Mouse (Mus musculus): ENCODE measurements at regions not wholly inside any gene's neighbourhood (a gene's known extent, or its start where the extent isn't known, plus 50 kb on each side); places are given as distances from the start of the nearest gene placed in this dataset.

GRCm38 (mm10) chr9:22937686-22938391, 285.0 kb upstream of the Bmper start:
- DNase-seq (ENCODE audit: low spot score): no peak

- no peak for DNase-seq (ENCODE audit: low spot score)
These were observed 277.9 kb upstream of the Bmper start for GRCm38 (mm10) chr9:22944992-22945391.

- peak; percentile 64 for DNase-seq (ENCODE audit: low spot score)
These were observed 277.4 kb upstream of the Bmper start for GRCm38 (mm10) chr9:22945426-22945955.

GRCm38 (mm10) chr9:22952571-22953442, 270.1 kb upstream of the Bmper start:
- DNase-seq (ENCODE audit: low spot score): no peak

GRCm38 (mm10) chr9:22962269-22962815, 260.5 kb upstream of the Bmper start:
- DNase-seq (ENCODE audit: low spot score): no peak

- no peak for DNase-seq (ENCODE audit: low spot score)
These were observed 251.6 kb upstream of the Bmper start for GRCm38 (mm10) chr9:22971312-22971711.

- DNase-seq (ENCODE audit: low spot score): no peak
These were observed 246.1 kb upstream of the Bmper start for GRCm38 (mm10) chr9:22976748-22977147.

- DNase-seq (ENCODE audit: low spot score): no peak
These were observed 243.2 kb upstream of the Bmper start for GRCm38 (mm10) chr9:22979627-22980026.

GRCm38 (mm10) chr9:22989508-22989907, 233.4 kb upstream of the Bmper start:
- no peak for DNase-seq (ENCODE audit: low spot score)

- no peak for DNase-seq (ENCODE audit: low spot score)
These were observed 229.3 kb upstream of the Bmper start for GRCm38 (mm10) chr9:22993531-22993930.

- DNase-seq (ENCODE audit: low spot score): no peak
These were observed 227.3 kb upstream of the Bmper start for GRCm38 (mm10) chr9:22995564-22995963.

- no peak for DNase-seq (ENCODE audit: low spot score)
These were observed 224.6 kb upstream of the Bmper start for GRCm38 (mm10) chr9:22998306-22998705.

- DNase-seq (ENCODE audit: low spot score): no peak
These were observed 223.7 kb upstream of the Bmper start for GRCm38 (mm10) chr9:22999181-22999580.

GRCm38 (mm10) chr9:23000200-23000599, 222.7 kb upstream of the Bmper start:
- DNase-seq (ENCODE audit: low spot score): no peak

GRCm38 (mm10) chr9:23003195-23004061, 219.4 kb upstream of the Bmper start:
- DNase-seq (ENCODE audit: low spot score): no peak

GRCm38 (mm10) chr9:23005005-23005404, 217.9 kb upstream of the Bmper start:
- DNase-seq (ENCODE audit: low spot score): no peak

GRCm38 (mm10) chr9:23009462-23010183, 213.3 kb upstream of the Bmper start:
- no peak for DNase-seq (ENCODE audit: low spot score)

GRCm38 (mm10) chr9:23011316-23011959, 211.4 kb upstream of the Bmper start:
- DNase-seq (ENCODE audit: low spot score): peak; percentile 35

GRCm38 (mm10) chr9:23012130-23012529, 210.7 kb upstream of the Bmper start:
- peak; percentile 31 for DNase-seq (ENCODE audit: low spot score)

GRCm38 (mm10) chr9:23016733-23017132, 206.1 kb upstream of the Bmper start:
- no peak for DNase-seq (ENCODE audit: low spot score)
